Mouse (Mus musculus): ENCODE measurements at regions not wholly inside any gene's neighbourhood (a gene's known extent, or its start where the extent isn't known, plus 50 kb on each side); places are given as distances from the start of the nearest gene placed in this dataset.

DNA sequence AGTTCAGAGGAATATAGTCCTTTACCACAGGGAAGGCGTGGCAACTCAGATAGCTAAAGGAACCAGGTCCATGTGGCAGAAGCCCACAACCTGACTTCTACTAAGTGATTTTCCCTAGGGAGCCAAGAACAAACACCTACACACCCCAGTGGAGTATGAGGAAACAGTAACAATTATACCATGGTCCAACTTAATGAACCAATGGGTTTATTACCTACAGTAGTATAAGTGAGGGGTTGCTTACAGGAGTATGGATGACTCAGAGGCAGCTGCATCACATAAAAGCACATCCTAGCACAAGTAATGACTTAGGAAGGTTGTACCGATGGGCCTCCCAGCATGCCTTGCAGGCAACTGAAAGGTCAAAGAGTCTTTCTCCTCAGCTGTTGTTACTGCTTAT, 98.7 kb upstream of the Cul1 start:
- DNase-seq: no peak
- intact Hi-C loops (cut with DNase I): no loop called here

DNA sequence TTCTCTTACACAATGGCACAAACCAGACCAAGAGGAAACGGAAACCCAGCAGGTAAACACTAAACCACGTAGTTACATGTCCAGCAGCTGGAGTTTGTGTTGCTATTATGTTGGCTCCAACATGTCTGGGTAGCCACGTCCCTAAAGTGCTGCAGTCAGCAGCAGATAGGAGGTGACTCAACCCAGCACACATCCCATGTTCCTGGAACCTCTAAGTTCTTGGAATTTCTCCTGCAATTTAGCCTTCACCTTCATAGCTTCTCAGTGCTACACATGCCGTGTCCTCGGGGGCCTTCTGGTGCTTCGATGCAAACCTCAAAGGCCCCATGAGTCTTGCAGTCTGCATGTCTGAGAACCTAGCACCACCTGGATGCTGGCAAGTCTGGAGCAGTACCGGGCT, 97.7 kb upstream of the Cul1 start:
- DNase-seq: no peak
- intact Hi-C loops (cut with DNase I): no loop called here

DNA sequence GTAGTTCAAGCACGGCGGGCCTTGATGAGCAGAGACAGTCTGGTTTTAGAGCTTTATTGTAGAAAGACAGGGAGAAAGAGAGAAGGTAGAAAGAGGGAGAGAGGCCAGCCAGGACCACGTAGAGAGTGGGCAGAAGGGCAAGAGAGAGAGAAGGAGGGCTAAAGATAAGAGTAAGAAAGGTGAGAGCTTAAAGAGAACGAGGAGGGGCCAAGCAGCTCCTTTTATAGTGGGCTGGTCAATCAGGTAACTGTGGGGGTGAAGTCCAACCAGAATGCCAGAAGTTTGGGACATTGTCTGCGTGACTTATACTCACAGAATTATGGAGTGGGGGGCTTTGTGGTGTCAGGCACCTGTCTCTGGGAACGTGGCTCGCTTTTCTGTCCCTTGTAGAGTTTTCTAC, 96.7 kb upstream of the Cul1 start:
- DNase-seq: no peak
- intact Hi-C loops (cut with DNase I): no loop called here

DNA sequence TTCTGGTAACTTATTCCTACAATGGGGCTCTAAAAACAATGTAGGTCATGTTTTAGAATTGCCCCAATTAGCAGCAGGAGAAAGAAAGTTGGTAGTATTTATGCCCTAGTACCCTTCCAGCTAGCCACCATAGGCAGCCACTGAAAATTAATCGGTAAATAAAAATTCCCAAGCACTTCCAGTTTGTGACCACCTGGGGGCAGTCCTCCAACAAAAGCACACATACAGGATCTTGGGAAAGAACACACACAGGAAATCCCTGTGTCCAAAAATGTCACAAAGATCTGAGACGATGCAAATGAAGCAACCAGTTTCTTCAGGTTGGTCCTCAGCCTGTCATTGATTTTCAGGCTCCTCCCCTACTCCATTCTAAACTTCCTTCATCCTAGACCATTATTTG, 94.5 kb upstream of the Cul1 start:
- intact Hi-C loops (cut with DNase I): no loop called here
- DNase-seq: peak; percentile 17 to 22

DNA sequence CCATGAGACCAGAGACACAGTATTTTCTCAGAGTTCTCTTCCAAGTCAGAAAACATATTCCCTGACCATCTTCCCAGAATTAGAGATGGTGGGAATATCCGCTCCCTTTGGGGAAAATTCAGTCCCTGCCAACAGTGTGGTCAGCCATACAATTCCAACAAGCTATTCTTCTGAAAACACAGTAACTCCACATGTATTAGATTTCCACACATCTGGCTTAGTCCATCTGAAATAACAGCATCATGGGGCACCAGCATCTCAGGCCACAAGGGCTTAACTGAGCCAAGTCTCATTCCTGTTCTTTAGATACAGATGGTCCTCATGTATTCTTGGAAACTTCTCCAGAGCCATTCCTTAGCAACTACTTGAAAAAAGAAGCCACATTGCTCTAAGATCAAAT, 89.2 kb upstream of the Cul1 start:
- intact Hi-C loops (cut with DNase I): no loop called here
- DNase-seq: no peak

DNA sequence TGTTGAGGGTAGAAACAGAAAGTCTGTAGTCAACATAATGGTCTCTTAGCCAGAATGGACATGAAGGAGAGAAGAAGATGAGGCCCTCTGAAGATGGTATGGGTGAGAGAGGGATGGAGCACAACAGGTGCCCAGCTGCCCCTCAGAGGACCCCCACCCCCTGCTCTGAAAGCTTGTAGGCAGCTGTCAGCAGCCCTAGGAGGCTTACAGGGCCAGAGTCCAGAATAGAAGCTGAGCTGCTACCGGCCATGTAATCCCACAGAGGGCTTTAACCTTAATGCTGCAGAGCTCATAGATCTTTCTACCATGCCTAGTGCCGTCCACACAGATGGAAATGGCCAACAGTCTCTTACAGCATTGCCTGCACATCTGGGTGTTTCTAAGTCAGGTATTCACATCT, 88.6 kb upstream of the Cul1 start:
- intact Hi-C loops (cut with DNase I): no loop called here
- DNase-seq: no peak

DNA sequence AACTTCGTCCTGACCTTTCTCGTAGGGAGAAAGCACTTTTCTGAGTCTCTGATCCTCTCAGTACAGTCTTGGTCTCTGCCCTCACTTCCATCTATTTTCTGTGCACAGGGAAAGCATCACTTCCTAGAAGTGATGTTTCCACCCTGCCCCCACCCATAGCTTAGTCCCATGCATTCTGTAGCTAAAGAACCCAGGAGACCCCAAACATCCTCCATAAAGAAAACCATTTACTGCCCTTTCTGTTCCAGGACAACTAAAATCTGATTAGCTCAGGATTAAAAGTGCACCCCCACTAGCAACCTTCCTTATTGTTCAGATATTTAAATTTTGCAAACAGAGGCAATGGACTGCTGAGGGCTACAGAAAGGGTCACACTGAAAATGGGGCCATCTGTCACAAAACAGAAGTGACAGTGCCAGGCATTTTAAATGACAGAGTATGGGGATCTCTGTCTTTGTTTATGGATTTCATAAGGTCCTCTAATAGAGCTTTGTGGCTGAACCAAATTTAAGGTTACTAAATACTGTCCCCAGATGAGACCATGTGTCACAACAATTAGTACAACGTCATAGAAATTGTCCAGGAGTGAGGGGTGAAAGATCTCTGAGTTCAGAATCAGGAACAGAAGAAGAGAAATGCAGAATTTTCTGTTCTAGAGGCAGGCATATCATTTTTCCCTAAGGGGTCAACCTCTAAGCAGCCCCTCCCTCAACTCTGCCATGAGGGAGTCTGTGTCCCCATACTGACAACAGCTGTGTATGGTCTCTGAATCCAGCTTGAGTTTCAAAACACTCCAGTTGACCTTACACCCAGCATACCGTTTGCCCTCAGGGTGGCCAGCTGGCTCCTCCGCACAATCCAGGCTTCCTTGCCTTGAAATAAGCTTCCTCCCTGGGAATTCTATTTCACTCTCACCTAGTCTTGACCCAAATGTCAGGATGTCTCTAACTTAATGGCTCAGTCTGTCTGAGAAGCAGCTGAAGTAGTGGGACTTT, 87.2 kb upstream of the Cul1 start:
- DNase-seq: no peak
- intact Hi-C loops (cut with DNase I): no loop called here

DNA sequence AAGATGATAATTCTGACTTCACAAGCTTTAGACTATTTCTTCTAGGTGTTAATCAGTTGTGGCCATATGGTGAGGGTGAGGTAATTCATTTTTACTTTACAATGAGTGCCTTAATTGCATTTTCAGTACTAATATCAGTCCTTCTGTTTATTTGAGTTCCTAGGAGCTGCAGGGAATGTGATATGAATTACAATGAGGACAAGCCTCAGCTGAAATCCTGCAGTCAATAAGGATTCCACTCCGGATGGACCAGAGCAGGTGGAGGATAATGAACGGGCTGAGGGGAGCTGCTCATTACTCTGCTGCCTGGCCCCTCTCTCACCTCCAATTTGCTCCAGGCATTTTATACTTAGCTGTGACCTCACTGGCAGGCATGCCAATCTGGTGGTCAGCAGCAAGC, 85.7 kb upstream of the Cul1 start:
- intact Hi-C loops (cut with DNase I): no loop called here
- no peak for DNase-seq

DNA sequence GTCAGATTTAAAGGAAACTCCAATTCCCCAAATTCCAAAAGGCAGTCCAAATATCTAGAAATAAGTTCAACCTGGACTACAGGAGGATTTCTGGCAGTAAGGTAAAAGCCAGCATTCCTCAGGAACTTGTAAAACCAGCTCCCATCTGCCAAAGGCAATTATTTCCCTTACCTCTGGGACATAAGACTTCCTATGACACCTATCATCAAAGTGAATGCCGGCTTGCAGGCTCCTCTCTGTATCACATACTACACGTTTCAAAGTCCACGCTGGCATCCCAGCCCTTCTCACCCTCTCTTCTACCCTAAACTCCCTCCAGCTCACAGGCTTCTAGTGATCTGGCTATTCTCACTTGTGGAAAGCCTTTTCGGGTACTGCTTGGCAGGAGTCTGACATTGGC, 77.5 kb upstream of the Cul1 start:
- intact Hi-C loops (cut with DNase I): no loop called here
- no peak for DNase-seq

DNA sequence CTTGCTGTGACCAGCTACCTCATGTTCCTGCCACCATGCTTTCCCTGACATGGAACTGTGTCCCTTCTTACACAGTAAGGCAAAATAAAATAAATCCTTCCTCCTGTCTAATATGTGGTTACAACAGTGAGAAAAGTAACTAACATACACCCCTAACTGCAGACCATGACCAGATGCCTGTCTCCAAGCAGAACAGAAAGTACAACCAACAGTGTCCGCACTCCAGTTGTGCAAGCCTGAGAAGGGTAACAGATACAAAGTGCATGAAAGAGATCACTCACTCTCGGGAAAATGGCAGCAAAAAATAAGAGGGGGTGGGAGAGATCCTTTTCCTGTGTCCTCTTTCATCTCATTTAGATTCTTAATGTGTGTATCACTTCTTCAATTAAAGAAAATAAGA, 71.7 kb upstream of the Cul1 start:
- no peak for DNase-seq
- intact Hi-C loops (cut with DNase I): no loop called here

DNA sequence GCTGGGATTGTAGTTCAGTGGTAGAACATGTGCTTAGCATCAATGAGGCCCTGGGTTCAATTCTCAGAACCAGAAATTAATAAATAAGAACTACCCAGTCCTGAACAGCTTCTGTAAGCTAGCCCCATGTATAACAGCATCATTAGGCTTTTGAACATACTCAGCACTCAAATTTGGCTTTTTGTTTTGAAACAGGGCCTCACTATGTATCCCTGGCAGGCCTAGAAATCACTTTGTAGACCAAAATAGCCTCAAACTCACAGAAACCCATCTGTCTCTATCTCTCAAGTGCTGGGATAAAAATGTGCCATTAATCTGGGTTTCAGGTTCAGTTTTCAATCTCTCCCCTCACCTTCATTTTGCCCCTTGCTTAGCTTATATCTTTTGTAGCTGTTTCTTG, 66.6 kb upstream of the Cul1 start:
- intact Hi-C loops (cut with DNase I): no loop called here
- no peak for DNase-seq

DNA sequence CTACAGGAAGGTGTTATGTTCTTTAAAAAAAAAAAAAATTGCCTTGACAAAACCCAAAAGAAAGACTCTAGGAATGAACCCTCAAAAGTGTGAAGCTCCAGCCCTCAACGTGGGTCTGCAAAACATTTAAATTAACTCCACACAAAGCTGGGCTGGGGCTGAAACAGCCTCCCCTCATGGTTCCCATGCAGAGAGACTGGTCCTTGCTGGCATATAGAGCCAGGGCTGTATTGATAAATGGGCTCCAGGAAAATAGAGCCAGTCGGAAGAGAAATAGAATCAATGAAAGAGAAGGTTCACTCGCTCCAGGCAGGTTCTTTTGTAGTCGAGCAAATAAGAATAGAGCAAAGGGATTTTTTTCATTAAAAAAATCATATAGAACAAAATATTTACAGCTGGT, 63.3 kb upstream of the Cul1 start:
- DNase-seq: no peak
- intact Hi-C loops (cut with DNase I): no loop called here

DNA sequence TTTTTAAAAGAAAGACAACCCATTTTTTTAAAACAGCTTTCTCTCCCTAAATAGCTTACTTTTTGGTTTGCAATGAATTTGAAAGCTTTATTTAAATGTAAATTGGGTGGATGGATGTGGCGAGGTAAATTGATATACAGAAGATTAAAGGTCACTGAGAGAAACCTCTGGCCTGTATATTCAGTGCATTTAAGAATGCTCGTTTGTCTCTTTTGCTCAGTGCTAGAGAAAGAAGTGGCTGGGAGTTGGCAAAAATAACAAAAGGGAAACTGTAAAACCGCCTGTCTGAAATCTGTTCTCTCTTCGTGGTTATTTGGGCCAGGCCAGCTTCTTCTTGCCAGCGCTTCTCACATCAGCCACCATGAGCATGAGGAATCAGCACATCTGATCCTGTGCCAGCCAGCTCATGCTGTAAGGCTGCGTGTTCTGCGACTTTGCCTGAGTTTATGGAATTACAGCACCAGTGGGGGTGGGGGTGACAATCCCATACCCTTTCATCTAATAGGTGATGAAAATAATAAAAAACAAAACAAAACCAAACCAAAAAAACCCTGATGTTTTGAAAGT, 62.7 kb upstream of the Cul1 start:
- intact Hi-C loops (cut with DNase I): no loop called here
- peak; percentile 10 to 24 for DNase-seq

DNA sequence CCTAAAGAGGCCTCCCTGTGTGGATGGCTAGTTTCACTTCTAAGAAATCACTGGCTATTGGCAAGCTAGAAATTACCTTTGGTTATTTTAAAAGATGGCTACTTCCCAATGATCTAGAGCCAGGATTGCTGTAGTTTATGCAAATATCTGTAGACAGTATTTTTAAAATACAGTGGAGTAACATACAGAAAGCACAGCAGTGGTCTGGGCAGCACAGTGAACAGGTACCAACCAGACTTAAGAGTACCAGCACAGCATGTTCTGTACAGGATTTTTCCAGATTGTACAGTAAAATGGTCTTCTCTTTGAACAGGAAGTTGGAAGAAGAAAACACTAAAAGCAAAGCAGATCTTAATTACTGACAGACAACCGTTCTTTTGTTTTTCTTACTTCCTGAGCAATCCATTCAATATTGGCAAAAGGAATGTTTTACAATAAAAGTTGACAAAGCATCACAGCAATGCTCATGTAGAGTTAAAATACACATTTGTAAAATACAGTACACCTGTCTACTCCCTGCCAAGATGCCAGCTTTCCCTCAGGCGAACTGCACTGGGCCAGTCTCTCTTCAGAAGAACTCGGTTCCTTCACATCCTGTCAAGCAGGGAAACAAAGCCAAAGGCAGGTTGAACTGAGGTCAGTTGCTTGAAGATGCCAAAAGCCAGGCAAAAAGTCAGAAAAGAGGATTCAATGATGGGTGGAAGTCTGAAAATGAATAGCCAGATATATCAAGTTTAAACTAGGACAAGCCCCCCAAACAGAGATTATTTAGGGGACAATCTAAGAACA, 62.0 kb upstream of the Cul1 start:
- intact Hi-C loops (cut with DNase I): no loop called here
- DNase-seq: no peak

DNA sequence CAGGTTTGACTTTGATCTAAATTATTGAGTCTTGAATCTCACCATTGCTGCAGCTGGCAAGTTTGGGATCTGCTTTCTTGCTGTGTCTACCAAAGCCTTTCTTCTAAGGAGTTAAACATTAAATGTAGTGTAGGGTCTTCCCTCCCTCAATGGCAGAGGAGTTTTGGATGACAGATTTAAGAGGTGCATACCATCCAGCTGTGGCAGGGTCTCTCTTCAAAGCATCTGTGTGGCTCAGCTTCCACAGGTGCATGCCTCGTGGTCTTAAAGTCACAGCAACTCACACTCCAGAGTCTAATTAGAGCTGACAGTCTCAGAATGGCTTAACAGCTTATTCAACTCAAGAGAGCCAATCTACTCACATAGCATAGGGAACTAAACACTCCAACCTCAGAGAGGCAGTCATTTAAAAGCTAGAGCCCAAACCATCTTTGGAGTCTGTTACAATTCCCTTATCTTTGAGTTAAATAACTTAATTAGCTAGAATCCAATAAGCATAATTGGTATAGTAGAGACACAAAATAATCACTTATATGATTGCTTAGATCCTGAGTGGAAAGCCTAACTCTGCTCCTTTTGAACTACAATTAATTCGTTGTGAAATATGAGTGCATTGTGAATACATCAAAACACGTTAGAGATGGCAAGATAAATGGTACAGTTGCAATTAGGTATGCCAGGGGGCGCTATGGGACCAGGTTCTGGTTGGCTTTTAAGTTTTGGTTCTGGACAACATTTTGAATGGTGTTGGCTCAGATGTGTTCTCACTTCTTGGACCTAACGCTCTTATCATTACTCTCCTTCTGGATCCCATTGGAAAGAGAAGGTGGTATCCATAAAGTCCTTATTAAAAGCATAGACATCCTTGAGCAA, 57.5 kb upstream of the Cul1 start:
- DNase-seq: peak; percentile 36 to 63
- intact Hi-C loops (cut with DNase I): loop anchor here (5.0 kb wide), 1 partner anchor 252 kb away; no protein-coding TSS in a partner anchor

Measured in heart, postnatal 36 days (tissue).